Mouse (Mus musculus): ENCODE data around the gene Gm49337.

Gene Gm49337

DNA sequence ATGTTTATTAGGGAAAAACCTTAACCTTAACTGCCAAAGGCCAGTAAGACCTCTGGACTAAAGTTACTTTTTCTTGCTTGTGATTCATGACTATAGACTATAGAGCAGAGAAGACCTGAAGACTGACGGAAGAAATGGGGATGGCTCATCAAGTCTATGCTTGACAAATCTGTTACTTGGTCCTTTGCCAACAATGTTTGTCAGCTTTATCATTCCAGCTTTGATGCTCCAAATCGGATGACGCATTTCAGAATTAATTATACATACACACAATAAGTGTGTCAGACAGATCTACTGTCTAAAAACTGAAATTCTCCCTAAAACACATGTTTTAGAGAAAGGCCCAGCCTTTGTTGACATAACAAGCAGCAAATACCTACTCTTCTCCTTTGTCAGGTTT is 156.1 kb downstream of the Gm49337 start:
- no peak for DNase-seq (ENCODE audit: low spot score)

DNA sequence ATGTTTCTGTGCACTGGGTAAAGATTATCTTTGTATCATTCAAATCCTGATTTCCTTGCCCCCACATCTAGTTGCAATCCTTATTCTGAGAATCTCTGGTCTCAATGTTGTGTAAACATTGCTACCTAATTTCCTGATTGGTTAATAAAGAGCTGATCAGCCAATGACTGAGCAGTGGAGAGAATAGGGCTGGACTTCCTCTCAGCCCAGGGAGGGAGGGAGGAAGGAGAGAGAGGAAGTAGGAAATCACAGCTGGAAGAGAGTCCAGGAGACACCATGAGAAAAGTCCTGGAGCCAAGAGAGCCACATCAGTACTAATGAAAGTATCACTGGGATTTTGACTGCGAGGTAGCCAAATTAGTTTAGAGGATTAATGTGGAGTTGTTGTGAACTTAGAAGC is 163.1 kb downstream of the Gm49337 start:
- no peak for DNase-seq (ENCODE audit: low spot score)

DNA sequence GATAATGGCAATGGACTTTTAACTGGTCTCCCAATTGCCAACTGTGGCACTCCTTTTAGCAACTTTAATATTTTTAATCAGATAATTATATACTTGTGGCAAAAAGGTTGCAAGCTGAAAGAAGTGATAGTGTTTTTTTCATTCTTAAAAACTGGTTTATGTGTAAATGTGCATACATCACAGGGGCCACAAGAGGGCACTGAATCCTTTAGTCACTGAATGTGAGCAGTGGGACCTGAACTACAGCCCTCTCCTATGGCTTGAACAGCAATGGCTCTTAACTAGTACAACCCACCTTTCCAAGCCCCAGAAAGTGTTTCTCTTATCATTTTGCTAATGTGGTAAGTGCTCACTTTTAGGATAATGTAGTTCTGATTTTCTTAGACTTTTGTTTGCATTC is 168.9 kb downstream of the Gm49337 start:
- peak; percentile 55 for DNase-seq (ENCODE audit: low spot score)
